Mouse (Mus musculus): ENCODE results near the gene Pogz. TPM values are rescaled to one million over a fixed set of nuclear protein-coding genes. Genes with fewer than 3 reads are reported as not detected.

Gene Pogz
- polyA plus RNA-seq, 1 experiment from 2014 or later: 21.5 TPM

DNA sequence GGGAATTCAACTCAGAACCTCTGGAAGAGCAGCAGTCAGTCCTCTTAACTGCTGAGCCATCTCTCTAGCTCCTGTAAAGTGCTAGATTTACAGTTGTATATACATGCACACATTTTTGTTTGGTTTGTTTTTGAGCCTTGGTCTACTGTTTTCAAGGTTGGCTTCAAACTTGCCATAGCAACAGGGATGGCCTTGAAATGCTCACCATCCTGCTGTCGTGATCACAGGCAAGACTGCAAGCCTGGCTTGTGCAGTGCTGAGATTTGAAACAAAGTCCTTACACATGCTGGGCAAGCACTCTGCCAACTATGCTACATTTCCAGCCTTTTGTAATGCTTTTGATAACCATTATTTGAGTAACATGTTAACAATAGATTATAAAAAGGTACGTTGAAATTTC is 22.1 kb downstream of the Pogz start:
- Histone ChIP-seq H3K9ac (replicated peaks; ENCODE audit: low read length) (no peak overlapping the region), H3K4me1 (ENCODE audit: control insufficient read depth, insufficient read depth, low read length) (no peaks in the 10 kb centered on the region), H3K9me3 (replicated peaks; ENCODE audit: control insufficient read depth, low read length) (no peaks in the 10 kb centered on the region), H3K36me3 (replicated peaks; ENCODE audit: control insufficient read depth, insufficient read depth, low read depth, low read length) (peaks cover 16% of the 10 kb centered on the region), H3K4me2 (ENCODE audit: low read depth, low read length) (no peak overlapping the region), H3K27me3 (ENCODE audit: control insufficient read depth, insufficient read depth, low read length) (no peaks in the 10 kb centered on the region), H3K27ac (replicated peaks; ENCODE audit: low read depth, low read length) (no peak overlapping the region), H3K4me3 (ENCODE audit: low read depth, low read length) (no peak overlapping the region)
- DNase-seq (ENCODE audit: low spot score): no peak
- ATAC-seq (replicated peaks; ENCODE audit: insufficient number of reproducible peaks, low FRiP score, low TSS enrichment, low read depth): no peak
- 96% methylated on average over 2 of the region's 2 CpGs for WGBS

DNA sequence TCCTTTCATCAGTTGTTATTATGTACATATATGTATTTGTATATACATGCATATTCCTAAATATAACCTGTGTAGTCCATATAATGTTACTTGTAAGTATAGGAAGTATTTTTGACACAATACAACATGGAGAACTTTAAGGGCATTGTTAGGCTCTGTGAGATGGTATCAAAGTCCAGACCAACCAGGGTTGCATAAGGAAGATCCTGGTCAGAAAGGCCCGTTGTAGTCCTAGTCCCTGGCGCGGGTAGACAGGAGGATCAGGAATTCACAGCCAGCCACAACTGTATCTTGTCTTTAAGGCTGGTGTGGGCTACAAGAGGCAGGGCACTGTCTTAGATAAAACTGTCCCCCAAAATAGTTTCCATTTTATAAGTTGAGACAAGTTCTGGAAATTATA is 31.6 kb downstream of the Pogz start:
- WGBS: 92% methylated on average over 3 of the region's 3 CpGs
- no peak for DNase-seq (ENCODE audit: low spot score)
- Histone ChIP-seq H3K36me3 (replicated peaks; ENCODE audit: control insufficient read depth, insufficient read depth, low read depth, low read length) (peaks cover 14% of the 10 kb centered on the region), H3K27me3 (ENCODE audit: control insufficient read depth, insufficient read depth, low read length) (no peaks in the 10 kb centered on the region), H3K27ac (replicated peaks; ENCODE audit: low read depth, low read length) (no peak overlapping the region), H3K4me3 (ENCODE audit: low read depth, low read length) (no peak overlapping the region), H3K4me1 (ENCODE audit: control insufficient read depth, insufficient read depth, low read length) (no peaks in the 10 kb centered on the region), H3K9ac (replicated peaks; ENCODE audit: low read length) (no peak overlapping the region), H3K9me3 (replicated peaks; ENCODE audit: control insufficient read depth, low read length) (no peaks in the 10 kb centered on the region), H3K4me2 (ENCODE audit: low read depth, low read length) (no peak overlapping the region)
- no peak for ATAC-seq (replicated peaks; ENCODE audit: insufficient number of reproducible peaks, low FRiP score, low TSS enrichment, low read depth)

DNA sequence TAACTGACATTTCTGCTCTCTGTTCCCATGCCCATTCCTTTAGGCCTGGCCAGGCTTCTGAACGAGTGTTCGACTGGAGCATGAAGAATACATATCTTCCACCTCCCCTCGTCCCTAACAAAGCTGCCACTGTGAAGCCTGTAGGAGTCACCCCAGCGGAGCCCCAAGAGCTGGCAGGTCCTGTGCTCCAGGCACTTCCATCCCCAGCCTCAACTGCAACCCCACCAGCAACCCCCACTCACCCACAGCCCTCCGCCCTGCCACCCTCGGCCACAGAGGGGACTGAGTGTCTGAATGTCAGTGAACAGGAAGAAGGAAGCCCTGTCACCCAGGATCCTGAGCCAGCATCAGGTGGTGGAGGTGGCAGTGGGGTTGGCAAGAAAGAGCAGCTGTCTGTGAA is 41.3 kb downstream of the Pogz start:
- Histone ChIP-seq H3K4me2 (ENCODE audit: low read depth, low read length) (no peak overlapping the region), H3K4me1 (ENCODE audit: control insufficient read depth, insufficient read depth, low read length) (no peaks in the 10 kb centered on the region), H3K9me3 (replicated peaks; ENCODE audit: control insufficient read depth, low read length) (no peaks in the 10 kb centered on the region), H3K4me3 (ENCODE audit: low read depth, low read length) (no peak overlapping the region), H3K36me3 (replicated peaks; ENCODE audit: control insufficient read depth, insufficient read depth, low read depth, low read length) (peaks cover 18% of the 10 kb centered on the region), H3K27ac (replicated peaks; ENCODE audit: low read depth, low read length) (no peak overlapping the region), H3K9ac (replicated peaks; ENCODE audit: low read length) (no peak overlapping the region), H3K27me3 (ENCODE audit: control insufficient read depth, insufficient read depth, low read length) (no peaks in the 10 kb centered on the region)
- ATAC-seq (replicated peaks; ENCODE audit: insufficient number of reproducible peaks, low FRiP score, low TSS enrichment, low read depth) (no peak), DNase-seq (ENCODE audit: low spot score) (no peak)
- WGBS: 92% methylated on average over 6 of the region's 6 CpGs

DNA sequence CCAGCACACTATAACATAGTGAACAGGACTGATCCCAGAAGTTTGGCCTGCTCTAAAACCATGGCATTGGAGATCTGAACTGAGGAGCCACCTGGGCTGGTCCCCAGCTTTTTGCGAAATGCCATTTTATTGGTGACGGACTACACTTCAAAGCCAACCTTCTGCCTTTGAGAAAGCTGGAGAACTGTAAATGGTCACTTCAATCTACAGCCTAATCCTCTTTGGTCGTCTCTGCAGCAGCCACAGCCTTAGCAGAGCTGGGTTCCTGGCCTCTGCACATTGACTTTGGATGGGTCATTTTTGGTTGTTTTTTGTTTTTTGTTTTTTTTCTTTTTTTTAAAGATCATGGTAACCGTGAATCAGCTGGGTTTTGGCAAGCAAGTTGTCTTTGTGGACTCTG is 44.5 kb downstream of the Pogz start:
- Histone ChIP-seq H3K4me3 (ENCODE audit: low read depth, low read length) (no peak overlapping the region), H3K9ac (replicated peaks; ENCODE audit: low read length) (no peak overlapping the region), H3K36me3 (replicated peaks; ENCODE audit: control insufficient read depth, insufficient read depth, low read depth, low read length) (peaks cover 20% of the 10 kb centered on the region), H3K4me2 (ENCODE audit: low read depth, low read length) (no peak overlapping the region), H3K27me3 (ENCODE audit: control insufficient read depth, insufficient read depth, low read length) (no peaks in the 10 kb centered on the region), H3K9me3 (replicated peaks; ENCODE audit: control insufficient read depth, low read length) (no peaks in the 10 kb centered on the region), H3K4me1 (ENCODE audit: control insufficient read depth, insufficient read depth, low read length) (no peaks in the 10 kb centered on the region), H3K27ac (replicated peaks; ENCODE audit: low read depth, low read length) (no peak overlapping the region)
- no peak for ATAC-seq (replicated peaks; ENCODE audit: insufficient number of reproducible peaks, low FRiP score, low TSS enrichment, low read depth)
- DNase-seq (ENCODE audit: low spot score): no peak
- 82% methylated on average over 4 of the region's 4 CpGs for WGBS

DNA sequence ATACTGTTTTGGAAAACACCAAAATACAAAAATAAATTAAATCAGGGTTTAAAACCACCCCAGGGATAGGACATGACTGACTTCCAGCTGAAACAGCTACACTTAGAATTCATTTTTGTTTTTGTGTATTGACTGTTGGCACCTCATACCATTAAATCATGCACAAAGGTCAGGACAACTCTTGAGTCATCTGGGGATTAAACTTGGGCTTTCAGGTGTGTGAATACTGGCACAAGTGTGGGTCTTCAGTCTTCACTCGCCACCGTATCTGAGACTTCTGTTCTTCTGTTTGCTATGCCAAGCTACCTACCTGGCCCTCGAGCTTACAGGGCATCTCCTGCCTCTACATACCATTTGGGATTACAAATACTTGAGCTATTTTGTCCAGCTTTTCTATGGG is 45.2 kb downstream of the Pogz start:
- no peak for ATAC-seq (replicated peaks; ENCODE audit: insufficient number of reproducible peaks, low FRiP score, low TSS enrichment, low read depth)
- no peaks in the 10 kb centered on the region for H3K27me3 ChIP-seq (ENCODE audit: control insufficient read depth, insufficient read depth, low read length)
- peaks cover 19% of the 10 kb centered on the region for H3K36me3 ChIP-seq (replicated peaks; ENCODE audit: control insufficient read depth, insufficient read depth, low read depth, low read length)
- WGBS: 88% methylated on average over 3 of the region's 3 CpGs
- no peak for DNase-seq (ENCODE audit: low spot score)
- no peak overlapping the region for H3K4me3 ChIP-seq (ENCODE audit: low read depth, low read length)
- H3K4me1 ChIP-seq (ENCODE audit: control insufficient read depth, insufficient read depth, low read length): no peaks in the 10 kb centered on the region
- H3K27ac ChIP-seq (replicated peaks; ENCODE audit: low read depth, low read length): no peak overlapping the region
- no peak overlapping the region for H3K4me2 ChIP-seq (ENCODE audit: low read depth, low read length)
- H3K9me3 ChIP-seq (replicated peaks; ENCODE audit: control insufficient read depth, low read length): no peaks in the 10 kb centered on the region
- H3K9ac ChIP-seq (replicated peaks; ENCODE audit: low read length): no peak overlapping the region

DNA sequence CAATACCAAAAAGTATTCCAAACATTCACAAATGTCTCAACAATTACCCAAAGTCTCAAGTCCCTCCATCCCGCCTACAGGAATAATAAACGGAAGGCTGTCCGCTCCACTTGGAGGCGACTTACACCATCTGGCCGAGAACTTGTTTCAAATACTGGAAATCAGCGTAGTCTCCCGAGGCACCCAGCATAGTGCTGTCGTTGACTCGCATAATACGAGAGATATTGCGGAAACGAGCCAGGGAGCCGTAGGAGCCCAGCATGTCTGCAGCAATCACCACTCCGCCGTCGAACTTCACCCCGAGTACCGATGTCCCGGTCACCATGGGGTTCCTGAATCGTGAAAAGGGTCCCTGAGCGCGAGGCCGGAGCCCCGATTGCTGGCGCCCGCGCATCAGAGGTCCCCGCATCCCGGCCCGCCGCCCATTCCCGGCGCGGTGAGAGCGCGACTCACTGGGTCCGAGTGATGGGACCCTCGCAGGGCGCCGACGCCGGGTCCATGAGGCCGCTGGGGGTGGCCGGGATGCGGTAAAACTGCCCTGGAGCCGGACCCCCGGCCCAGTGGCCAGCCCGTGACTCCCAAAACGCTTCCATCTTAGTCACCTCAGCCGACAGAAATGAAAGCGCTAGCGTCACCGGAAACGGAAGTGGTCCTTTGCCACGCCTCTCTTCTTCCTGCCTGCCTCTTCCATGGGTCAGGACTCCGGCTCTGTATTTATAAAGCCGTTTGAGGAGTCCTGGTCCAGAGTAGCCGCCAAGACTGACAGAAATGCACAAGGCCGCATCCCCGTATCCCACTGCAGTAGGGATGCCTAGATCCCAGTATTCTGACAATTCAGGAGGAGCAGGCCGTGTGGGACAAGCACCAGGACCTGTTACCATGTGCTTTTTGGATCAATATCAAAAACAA is 49.2 kb downstream of the Pogz start, which contains the start of gene Psmb4:
Psmb4 (minus strand) TSS at position 646 of the 909 bp plus-strand sequence.
- H3K27me3 ChIP-seq (ENCODE audit: control insufficient read depth, insufficient read depth, low read length): no peaks in the 10 kb centered on the region
- H3K4me3 ChIP-seq (ENCODE audit: low read depth, low read length): peak within 1 kb of the TSS; percentile 89
- H3K36me3 ChIP-seq (replicated peaks; ENCODE audit: control insufficient read depth, insufficient read depth, low read depth, low read length): peaks cover 3% of the 10 kb centered on the region
- H3K27ac ChIP-seq (replicated peaks; ENCODE audit: low read depth, low read length): peak within 1 kb of the TSS; percentile 36; the same call in 1 of the 2 replicates
- peak within 1 kb of the TSS; percentile 74 for H3K4me2 ChIP-seq (ENCODE audit: low read depth, low read length)
- H3K9ac ChIP-seq (replicated peaks; ENCODE audit: low read length): peak within 1 kb of the TSS; percentile 79
- DNase-seq (ENCODE audit: low spot score) (peak; percentile 95), ATAC-seq (replicated peaks; ENCODE audit: insufficient number of reproducible peaks, low FRiP score, low TSS enrichment, low read depth) (peak; percentile 85)
- no peaks in the 10 kb centered on the region for H3K9me3 ChIP-seq (replicated peaks; ENCODE audit: control insufficient read depth, low read length)
- WGBS: under 1% methylated on average over 61 of the region's 61 CpGs
- no peaks in the 10 kb centered on the region for H3K4me1 ChIP-seq (ENCODE audit: control insufficient read depth, insufficient read depth, low read length)

DNA sequence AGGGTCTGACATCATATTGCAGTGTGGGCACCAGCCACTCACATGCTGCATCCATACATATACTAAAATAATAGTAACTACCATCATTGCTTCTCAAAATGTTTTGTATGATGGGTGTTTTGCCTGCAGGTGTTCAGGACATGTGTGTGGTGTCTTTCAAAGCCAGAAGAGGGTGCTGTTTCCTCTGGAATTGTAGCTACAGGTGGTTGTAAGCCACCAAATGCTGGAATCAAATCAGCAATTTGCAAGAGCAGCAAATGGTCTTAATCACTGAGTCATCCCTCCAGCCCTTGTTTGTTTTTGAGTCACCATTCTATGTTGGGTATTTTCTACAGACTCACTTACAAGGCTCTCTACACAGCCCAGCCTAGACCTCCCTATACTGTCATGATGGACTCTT is 51.2 kb downstream of the Pogz start:
- H3K27ac ChIP-seq (replicated peaks; ENCODE audit: low read depth, low read length): no peak overlapping the region
- H3K36me3 ChIP-seq (replicated peaks; ENCODE audit: control insufficient read depth, insufficient read depth, low read depth, low read length): peaks cover 3% of the 10 kb centered on the region
- no peaks in the 10 kb centered on the region for H3K27me3 ChIP-seq (ENCODE audit: control insufficient read depth, insufficient read depth, low read length)
- peak; percentile 57 for DNase-seq (ENCODE audit: low spot score)
- no peaks in the 10 kb centered on the region for H3K4me1 ChIP-seq (ENCODE audit: control insufficient read depth, insufficient read depth, low read length)
- no peaks in the 10 kb centered on the region for H3K9me3 ChIP-seq (replicated peaks; ENCODE audit: control insufficient read depth, low read length)
- H3K4me3 ChIP-seq (ENCODE audit: low read depth, low read length): no peak overlapping the region
- ATAC-seq (replicated peaks; ENCODE audit: insufficient number of reproducible peaks, low FRiP score, low TSS enrichment, low read depth): no peak
- H3K9ac ChIP-seq (replicated peaks; ENCODE audit: low read length): no peak overlapping the region
- no peak overlapping the region for H3K4me2 ChIP-seq (ENCODE audit: low read depth, low read length)

DNA sequence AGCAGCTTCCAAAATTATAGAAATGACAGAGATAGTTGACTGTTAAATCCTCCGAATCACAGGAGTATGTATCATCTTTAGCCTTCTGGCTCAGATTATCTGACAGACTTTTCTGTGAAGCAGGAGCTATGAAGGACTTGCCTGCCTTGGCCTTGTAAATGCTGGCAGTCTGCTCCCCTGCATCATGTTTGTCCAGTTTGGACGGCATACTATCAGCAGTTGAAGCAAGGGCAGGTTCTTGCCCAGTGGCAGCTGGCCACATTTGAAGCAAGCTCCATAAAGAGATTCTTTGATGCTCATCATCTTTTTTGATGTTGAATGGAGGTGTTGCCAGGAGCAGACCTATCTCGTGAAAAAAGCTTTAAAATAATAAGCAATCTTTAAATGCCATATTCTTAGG is 56.7 kb downstream of the Pogz start:
- no peaks in the 10 kb centered on the region for H3K9me3 ChIP-seq (replicated peaks; ENCODE audit: control insufficient read depth, low read length)
- WGBS: 79% methylated on average over 3 of the region's 3 CpGs
- H3K4me2 ChIP-seq (ENCODE audit: low read depth, low read length): no peak overlapping the region
- no peak overlapping the region for H3K27ac ChIP-seq (replicated peaks; ENCODE audit: low read depth, low read length)
- no peak for ATAC-seq (replicated peaks; ENCODE audit: insufficient number of reproducible peaks, low FRiP score, low TSS enrichment, low read depth)
- no peaks in the 10 kb centered on the region for H3K36me3 ChIP-seq (replicated peaks; ENCODE audit: control insufficient read depth, insufficient read depth, low read depth, low read length)
- DNase-seq (ENCODE audit: low spot score): no peak
- no peaks in the 10 kb centered on the region for H3K4me1 ChIP-seq (ENCODE audit: control insufficient read depth, insufficient read depth, low read length)
- no peaks in the 10 kb centered on the region for H3K27me3 ChIP-seq (ENCODE audit: control insufficient read depth, insufficient read depth, low read length)
- H3K9ac ChIP-seq (replicated peaks; ENCODE audit: low read length): no peak overlapping the region
- H3K4me3 ChIP-seq (ENCODE audit: low read depth, low read length): no peak overlapping the region
